Mouse (Mus musculus) lung, postnatal 0 days (tissue): ENCODE measurements around the gene Myh2. TPM values are rescaled to one million over a fixed set of nuclear protein-coding genes. Genes with fewer than 3 reads are reported as not detected.

Experiments
- ATAC-seq: fragments of 200-750 bp; cut with Nextera tagmentation; 2 replicates; pipeline ENCODE4 v1.8.0; 2017; ENCODE audit warnings: moderate library complexity
- DNase-seq: peaks from one replicate; pipeline ENCODE4 v3.0.0-alpha.2; 2016; ENCODE audit warnings: low spot score
- H3K27ac ChIP-seq: fragments of 300-500 bp; sonication (generic); 2 replicates; pipeline ENCODE4 v1.5.1; 2014; ENCODE audit warnings: antibody characterized with exemption, mild to moderate bottlenecking, low read length, mixed read lengths
- H3K27me3 ChIP-seq: fragments of 300-500 bp; sonication (generic); replicated peaks from 2 replicates; pipeline ENCODE4 v1.6.1; 2014; ENCODE audit warnings: low read length, mixed read lengths; ENCODE audit not compliant: insufficient read depth
- H3K36me3 ChIP-seq: fragments of 300-500 bp; sonication (generic); 2 replicates; pipeline ENCODE4 v1.6.1; 2014; ENCODE audit warnings: low read length, mixed read lengths; ENCODE audit not compliant: insufficient read depth
- H3K4me1 ChIP-seq: fragments of 300-500 bp; sonication (generic); 2 replicates; pipeline ENCODE4 v1.6.1; 2014; ENCODE audit warnings: antibody characterized with exemption, low read depth, low read length, mixed read lengths; ENCODE audit not compliant: insufficient read depth
- H3K4me2 ChIP-seq: fragments of 300-500 bp; sonication (generic); replicated peaks from 2 replicates; pipeline ENCODE4 v1.6.1; 2014; ENCODE audit warnings: low read depth, mild to moderate bottlenecking, low read length, moderate library complexity, mixed read lengths
- H3K4me3 ChIP-seq: fragments of 300-500 bp; sonication (generic); 2 replicates; pipeline ENCODE4 v1.5.1; 2014; ENCODE audit warnings: low read depth, low read length
- H3K9ac ChIP-seq: fragments of 300-500 bp; sonication (generic); replicated peaks from 2 replicates; pipeline ENCODE4 v1.6.1; 2014; ENCODE audit warnings: low read depth, mild to moderate bottlenecking
- H3K9me3 ChIP-seq: fragments of 300-500 bp; sonication (generic); 2 replicates; pipeline ENCODE4 v1.6.1; 2016; ENCODE audit warnings: low read length, mixed read lengths
- CTCF ChIP-seq: IDR thresholded peaks from 2 replicates; pipeline ENCODE4 v1.5.1; 2016; ENCODE audit warnings: antibody characterized with exemption, mild to moderate bottlenecking
- EP300 ChIP-seq: IDR thresholded peaks from 2 replicates; pipeline ENCODE4 v1.6.1; 2016; ENCODE audit warnings: antibody characterized with exemption, mild to moderate bottlenecking, control low read depth
- WGBS: fragments of 180-500 bp; shearing (Covaris S2); extraction: QIAGEN DNeasy Blood & Tissue Kit; methylation state at CpG from one replicate; pipeline ENCODE4 v1.1.7; 2014; 5-methylcytosine and 5-hydroxymethylcytosine counted together
- polyA plus RNA-seq: library from polyadenylated mRNA; unstranded; fragments of >200 nt; fragmentation: Nextera tagmentation; extraction: Ambion mirVana; gene quantifications from 2 replicates; pipeline ENCODE4 v1.2.1, GENCODE M21; 2015

The Myh2 gene
- polyA plus RNA-seq, 1 experiment from 2014 or later, result not detected

DNA sequence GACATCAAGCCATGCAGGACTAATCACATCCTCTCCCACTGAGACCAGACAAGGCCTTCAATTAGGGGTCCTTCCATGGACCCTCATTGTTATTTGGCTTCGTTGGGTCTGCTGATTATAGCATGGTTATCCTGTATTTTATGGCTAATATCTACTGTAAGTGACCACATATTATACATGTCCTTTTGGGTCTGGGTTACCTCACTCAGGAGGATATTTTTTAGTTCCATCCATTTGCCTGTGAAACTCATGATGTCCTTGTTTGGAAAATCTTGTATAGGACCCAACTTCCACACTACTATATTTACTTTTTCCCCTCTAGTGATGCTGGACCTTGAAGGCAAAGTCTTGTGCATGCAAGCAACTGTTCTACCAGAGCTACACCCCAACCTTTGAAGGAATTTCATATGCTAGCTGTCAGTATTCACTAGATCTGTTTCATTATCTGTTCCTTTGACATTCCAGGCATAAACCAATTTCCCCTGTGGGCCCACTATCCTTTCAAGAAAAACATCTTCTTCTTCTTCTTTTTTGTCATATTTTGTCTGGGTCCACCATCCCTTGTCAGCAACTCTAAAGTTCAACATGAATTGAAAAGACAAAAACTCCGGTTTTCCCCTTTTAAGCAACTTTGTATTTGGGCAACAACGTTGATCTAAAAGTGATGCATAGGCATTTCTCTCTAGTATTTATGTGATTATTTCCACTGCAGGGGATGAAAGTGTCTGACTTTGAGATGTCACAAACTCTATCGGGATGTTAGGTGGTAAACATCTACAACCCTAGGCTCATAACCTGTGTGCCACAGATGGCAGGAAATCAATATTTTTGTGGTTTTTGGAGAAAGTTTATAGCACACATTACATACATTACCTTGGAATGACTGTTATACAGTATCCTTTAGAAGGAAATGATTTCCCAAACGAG is 25.1 kb upstream of the Myh2 start:
- Histone ChIP-seq H3K9me3 (no peaks in the 10 kb centered on the region), H3K36me3 (no peaks in the 10 kb centered on the region), H3K4me1 (no peaks in the 10 kb centered on the region), H3K27ac (no peak overlapping the region), H3K27me3 (no peaks in the 10 kb centered on the region), H3K4me3 (no peak overlapping the region), H3K4me2 (no peak overlapping the region), H3K9ac (no peak overlapping the region)
- no peak for ATAC-seq
- no peak for DNase-seq
- TF ChIP-seq CTCF (no peak), EP300 (no peak)
- WGBS, result 79% methylated on average over 5 of the region's 5 CpGs

DNA sequence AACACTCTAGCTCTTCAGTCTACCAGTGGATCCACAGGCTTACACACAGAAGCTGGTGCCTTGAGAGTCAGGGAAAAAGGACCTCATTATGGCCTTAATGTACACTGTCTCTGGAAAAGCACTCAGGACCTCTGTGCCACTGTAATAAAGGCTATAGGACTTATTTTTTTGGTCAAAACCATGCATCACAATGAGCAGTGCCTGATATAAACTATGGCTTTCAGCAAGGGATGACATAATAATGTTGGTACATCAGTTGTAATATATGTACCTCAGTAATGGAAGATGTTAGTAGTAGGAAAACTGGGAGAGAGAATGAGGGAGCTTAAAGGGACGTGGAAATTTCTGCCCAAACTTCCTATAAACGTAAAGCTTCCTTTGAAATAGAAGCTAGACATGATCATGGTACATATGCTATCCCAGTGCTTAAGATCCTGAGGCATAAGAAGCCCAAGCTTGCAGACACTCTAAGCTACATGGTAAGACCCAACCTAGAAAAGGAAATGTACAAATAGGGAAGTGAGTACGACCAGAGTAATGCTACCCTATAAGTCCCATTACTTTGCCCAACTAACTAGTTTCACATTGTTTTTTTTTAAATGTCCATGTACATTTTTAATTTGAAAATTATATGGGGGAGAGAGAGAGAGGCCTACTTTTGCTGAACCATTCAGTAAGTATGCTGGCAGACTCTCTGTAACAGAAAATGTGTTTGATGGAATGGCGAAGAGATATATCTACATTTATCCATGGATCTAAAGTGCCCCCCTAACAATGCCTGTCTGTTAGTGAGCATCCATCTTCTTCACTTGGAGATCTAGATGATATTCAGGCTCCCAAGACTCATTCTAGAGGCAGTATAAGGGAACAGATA is 24.2 kb upstream of the Myh2 start:
- WGBS, result 78% methylated on average over 4 of the region's 4 CpGs
- H3K9ac ChIP-seq, result no peak overlapping the region
- H3K4me2 ChIP-seq, result no peak overlapping the region
- H3K4me3 ChIP-seq, result no peak overlapping the region
- DNase-seq (no peak), ATAC-seq (no peak)
- TF ChIP-seq CTCF (no peak), EP300 (no peak)
- H3K36me3 ChIP-seq, result no peaks in the 10 kb centered on the region
- no peak overlapping the region for H3K27ac ChIP-seq
- no peaks in the 10 kb centered on the region for H3K9me3 ChIP-seq
- no peaks in the 10 kb centered on the region for H3K27me3 ChIP-seq
- H3K4me1 ChIP-seq, result no peaks in the 10 kb centered on the region

DNA sequence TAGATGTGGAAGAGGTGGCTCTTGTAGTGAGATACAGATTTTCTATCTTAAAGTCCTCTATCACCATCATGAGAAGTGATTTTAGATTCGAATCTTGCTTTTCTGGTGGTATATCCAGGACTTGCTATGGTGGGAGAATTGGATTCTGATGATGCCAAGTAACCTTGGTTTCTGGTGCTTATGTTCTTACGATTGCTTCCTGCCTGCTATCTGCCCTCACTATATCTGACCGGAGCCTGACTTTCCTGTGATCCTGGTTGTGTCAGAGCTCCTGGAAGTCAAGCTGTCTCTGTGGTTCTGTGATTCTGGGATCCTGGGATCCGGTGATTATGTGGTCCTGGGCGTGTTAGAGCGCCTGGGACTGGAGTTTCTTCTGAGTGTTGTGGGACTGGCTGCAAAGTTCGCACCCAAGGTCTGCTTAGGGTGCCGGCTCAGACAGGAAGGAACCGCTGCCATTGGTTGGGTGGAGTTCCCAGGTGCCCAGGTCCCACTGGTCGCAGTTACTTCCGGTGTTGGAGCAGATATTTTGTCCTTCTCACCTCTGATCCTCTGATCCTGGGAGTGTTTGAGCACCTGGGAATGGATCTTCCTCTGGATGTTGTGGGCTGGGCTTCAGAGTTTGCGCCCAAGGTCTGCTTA is 23.4 kb upstream of the Myh2 start:
- no peak for DNase-seq
- no peak overlapping the region for H3K9ac ChIP-seq
- no peaks in the 10 kb centered on the region for H3K4me1 ChIP-seq
- no peak for TF ChIP-seq EP300
- no peak for TF ChIP-seq CTCF
- no peak overlapping the region for H3K27ac ChIP-seq
- WGBS, result 87% methylated on average over 12 of the region's 12 CpGs
- H3K36me3 ChIP-seq, result no peaks in the 10 kb centered on the region
- H3K9me3 ChIP-seq, result no peaks in the 10 kb centered on the region
- H3K27me3 ChIP-seq, result no peaks in the 10 kb centered on the region
- H3K4me2 ChIP-seq, result no peak overlapping the region
- no peak for ATAC-seq
- no peak overlapping the region for H3K4me3 ChIP-seq

GRCm38 (mm10) chr11:67148286-67149012 is 22.4 kb upstream of the Myh2 start:
- no peak for ATAC-seq
- H3K4me2 ChIP-seq, result no peak overlapping the region
- no peak overlapping the region for H3K4me3 ChIP-seq
- H3K4me1 ChIP-seq, result no peaks in the 10 kb centered on the region
- no peak overlapping the region for H3K9ac ChIP-seq
- H3K36me3 ChIP-seq, result no peaks in the 10 kb centered on the region
- TF ChIP-seq EP300, result no peak
- TF ChIP-seq CTCF, result no peak
- H3K9me3 ChIP-seq, result no peaks in the 10 kb centered on the region
- H3K27me3 ChIP-seq, result no peaks in the 10 kb centered on the region
- DNase-seq, result no peak
- 64% methylated on average over 4 of the region's 4 CpGs for WGBS
- no peak overlapping the region for H3K27ac ChIP-seq

GRCm38 (mm10) chr11:67150237-67150636 is 20.6 kb upstream of the Myh2 start:
- TF ChIP-seq EP300, result no peak
- TF ChIP-seq CTCF, result no peak
- no peak overlapping the region for H3K4me2 ChIP-seq
- no peaks in the 10 kb centered on the region for H3K4me1 ChIP-seq
- H3K9ac ChIP-seq, result no peak overlapping the region
- no peaks in the 10 kb centered on the region for H3K36me3 ChIP-seq
- no peaks in the 10 kb centered on the region for H3K9me3 ChIP-seq
- H3K4me3 ChIP-seq, result no peak overlapping the region
- WGBS, result 83% methylated on average over 2 of the region's 2 CpGs
- ATAC-seq (no peak), DNase-seq (no peak)
- no peak overlapping the region for H3K27ac ChIP-seq
- H3K27me3 ChIP-seq, result no peaks in the 10 kb centered on the region
